Mouse (Mus musculus) right cerebral cortex, postnatal 10 days (tissue): ENCODE measurements around the gene Lca5l.
A peak's percentile ranks its signal among the peaks of the same experiment; 100 is the strongest.

Experiments
- DNase-seq, 2 experiments: peaks; one replicate each; pipeline ENCODE4 v3.0.0; 2021; ENCODE audit warnings: low spot score in 2 of 2

Lca5l gene

DNA sequence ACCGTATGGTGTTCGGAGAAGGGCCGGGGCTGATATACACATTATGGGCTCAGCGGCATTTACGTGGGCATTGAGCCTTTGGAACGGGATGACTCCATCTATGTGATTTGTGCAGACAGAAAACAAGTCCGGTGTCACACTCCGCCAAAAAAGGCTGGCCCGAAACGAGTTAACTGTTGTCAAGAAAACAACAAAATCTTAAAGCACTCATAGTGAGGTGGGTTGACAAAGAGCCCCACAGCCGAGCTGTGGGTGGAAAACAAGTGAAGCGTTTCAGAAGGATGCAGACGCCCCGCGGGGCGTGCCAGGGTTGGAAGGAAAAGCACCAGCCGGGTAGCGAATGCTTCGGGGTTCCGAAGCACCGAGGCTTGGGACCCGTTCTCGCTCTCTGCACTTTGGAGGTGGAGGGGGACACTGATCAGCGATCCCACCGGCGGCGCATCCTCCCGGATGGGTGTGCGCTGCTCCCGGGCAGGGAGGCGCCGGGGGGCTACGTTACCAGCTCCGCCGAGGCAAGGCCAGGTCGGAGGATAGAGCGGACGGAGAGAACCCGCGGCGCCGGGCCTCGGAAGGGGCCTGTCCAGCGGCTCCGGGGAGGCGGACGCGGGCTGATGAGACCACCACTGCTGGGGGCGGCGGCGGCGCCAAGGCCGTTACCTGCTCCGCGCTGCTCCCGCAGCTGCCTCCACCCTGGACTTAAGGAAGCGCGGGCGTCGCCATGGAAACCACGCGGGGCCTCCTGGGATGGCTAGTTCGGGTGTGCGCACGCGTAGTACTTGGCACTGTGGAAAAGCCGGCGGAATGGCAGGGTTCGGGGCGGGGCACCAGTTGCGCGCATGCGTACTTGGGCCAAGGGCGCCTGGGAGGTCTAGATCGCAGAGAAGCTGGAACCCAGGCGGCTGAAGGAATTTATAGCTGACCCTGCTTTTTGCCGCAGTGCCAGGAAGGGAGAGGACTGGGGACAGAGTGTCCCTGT lies at the start of gene Lca5l:
Gene Lca5l, minus strand, starts transcription at position 741 of the 976 bp plus-strand sequence.
- peak; percentile 99 to 100 for DNase-seq

DNA sequence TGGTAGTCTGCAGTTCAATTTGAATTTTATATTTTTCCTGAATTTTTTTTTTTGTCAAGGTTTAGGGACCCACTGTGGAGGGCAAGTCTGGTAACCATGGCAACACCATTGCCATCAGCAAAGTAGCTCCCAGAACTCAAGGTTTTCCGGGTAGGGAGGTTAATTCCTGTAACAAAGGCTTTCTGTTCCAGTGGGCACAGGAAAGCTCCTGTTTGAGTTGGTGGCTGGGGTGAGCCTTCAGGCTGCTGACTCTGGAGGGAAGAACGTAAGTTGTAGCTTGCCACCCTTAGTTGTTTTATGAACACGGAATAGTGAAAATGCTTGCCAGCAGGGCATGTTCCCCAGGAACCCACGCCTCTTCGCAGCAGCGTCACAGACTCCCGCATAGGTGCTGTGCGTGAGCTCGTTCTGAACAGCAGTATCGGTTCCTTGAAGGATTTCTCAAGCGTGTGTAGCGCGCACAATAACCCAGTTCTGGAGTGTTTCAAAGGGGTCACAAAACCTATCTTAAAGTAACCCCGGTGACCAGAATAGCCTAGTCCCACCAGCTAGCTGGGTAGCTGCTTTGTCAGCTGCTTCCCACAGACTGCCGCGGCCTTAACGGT lies 43.4 kb upstream of the Lca5l start, which contains the start of gene B3galt5:
Gene B3galt5, plus strand, starts transcription at position 436 of the 605 bp plus-strand sequence.
- DNase-seq = peak; percentile 37 to 38

DNA sequence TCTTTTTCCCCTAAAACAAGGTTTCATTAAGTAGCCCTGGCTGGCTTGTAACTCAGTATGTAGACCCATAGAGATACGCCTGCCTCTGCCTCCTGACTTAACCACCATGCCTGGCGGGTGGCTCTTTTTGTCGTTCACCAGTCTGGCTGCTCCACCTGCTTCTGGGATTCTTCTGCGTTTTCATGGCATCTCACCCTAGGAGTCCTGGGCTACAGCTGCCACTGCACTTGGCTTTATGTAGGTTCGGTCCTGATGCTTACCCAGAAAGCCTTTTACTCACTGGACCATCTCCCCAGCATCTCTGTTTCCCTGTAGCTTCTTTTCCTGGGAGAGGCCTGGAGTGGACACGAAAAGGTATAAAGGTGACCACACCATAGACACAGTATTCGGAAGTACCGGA lies 41.9 kb upstream of the Lca5l start:
- peak in 1 of 2 experiments; percentile 11 for DNase-seq

DNA sequence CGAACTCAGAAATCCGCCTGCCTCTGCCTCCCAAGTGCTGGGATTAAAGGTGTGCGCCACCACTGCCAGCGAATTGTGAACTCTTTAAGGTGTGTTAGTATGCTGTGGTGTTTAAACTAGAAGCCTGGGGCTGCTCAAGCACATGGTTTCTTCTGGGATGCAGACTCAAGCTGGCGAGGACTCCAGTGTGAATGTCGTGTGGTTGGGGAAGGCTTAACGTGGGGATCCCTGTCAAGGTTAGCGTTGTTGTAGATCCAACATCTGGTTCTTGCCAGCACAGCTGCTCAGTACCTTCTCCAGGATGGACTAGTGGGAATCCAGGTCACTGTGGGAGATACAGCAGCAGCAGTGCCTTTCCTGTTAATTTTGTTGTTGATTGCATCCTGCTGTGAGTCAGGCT lies 39.9 kb upstream of the Lca5l start:
- DNase-seq = peak in 1 of 2 experiments; percentile 14

DNA sequence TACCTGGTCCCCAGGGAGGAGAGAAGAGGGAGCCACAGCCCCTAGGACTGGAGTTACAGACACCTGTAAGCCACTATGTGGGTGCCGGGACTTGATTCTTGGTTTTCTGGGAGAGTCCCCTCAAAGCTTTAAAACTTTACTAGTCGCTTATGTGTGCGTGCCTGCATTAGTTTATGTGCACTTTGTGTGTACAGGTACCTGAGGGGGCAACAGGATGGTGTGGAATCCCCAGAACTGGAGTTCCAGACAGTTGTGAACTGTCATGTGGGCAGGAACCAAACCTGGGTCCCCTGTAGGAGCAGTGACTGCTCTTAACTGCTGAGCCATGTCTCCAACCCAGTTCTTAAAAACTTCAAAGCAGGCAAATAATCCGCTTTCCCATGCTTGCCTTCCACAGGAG lies 39.2 kb upstream of the Lca5l start:
- peak in 1 of 2 experiments; percentile 10 for DNase-seq

DNA sequence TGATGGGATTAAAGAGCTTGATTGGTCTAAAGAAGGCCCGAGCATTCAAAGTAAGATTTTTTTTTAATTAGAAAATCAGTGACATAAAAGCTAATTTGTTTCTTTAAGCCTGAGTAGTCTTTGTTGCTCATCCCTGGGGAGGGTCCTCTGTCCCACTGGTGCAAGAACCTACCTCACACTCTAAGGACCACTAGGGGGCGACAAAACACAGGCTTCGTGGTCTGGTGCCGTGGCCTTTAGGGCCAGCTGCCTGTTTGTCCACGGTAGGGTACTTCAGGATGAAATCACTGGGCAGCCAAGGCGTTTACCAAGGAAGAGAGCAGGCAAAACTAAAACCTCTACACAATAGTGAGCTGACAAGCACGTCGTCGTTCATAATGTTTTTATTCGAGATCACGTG lies 38.3 kb upstream of the Lca5l start:
- DNase-seq = peak; percentile 71 to 81

DNA sequence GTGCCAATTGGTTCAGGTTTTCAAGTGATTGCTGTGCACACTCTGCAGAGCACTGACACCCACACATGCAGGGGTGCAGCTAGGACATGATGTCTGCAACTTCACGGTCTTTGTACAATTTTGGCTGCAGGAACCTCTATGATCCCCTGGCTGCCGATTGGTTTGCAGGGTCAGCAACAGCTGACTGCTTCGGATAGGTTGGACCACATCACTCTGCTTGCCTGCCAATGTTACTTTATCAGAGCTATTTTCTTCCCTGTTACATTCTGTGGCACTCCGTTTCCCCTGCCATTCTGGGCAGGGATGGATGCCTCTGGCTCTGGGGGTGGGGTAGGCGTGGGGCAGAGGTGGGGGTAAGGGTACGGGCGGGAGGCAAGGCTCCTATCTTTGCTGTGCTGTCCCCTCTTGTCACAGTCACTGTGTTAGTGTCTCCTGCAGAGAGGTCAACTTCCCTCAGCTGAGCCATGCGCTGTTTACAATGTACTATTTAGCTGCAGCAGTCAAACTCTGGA lies 37.0 kb upstream of the Lca5l start:
- peak in 1 of 2 experiments; percentile 29 for DNase-seq

DNA sequence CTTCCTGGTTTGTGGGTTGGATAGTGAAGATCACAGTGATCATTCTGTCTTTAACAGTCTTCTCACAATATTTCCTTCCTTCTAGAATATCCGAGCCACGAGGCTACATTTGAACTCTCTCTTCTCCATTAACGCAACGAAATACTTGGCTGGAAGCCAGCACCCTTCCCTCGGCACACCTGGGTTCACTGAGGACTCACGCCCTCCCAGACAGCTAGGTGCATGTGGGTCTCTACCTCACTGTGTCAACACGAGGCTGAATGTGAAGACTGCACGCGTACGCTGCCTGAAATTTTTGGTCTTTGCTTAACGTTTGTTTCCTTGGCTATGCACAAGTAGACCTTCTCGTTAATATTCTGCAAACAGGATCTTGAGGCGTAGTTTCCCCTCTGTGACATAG lies 36.4 kb upstream of the Lca5l start:
- peak in 1 of 2 experiments; percentile 27 for DNase-seq

DNA sequence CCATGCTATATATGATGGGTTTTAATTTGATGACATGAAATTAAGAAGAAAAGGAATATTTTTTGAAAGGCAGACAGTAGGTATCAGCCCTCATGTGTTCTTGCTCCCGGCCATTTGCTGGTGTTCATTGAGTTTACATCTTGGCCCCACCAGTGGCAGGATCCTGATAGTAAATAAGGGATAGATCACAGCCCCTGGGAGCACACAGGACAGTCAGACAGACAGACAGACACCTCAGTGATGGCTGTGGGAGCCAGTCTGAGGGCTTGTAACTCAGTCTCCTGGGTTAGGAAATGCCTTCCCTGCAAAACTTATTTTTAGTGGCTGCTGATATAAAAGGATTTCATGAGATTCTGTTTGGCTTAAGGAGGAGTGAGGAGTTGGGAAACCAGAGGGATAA lies 30.4 kb upstream of the Lca5l start:
- no peak for DNase-seq

DNA sequence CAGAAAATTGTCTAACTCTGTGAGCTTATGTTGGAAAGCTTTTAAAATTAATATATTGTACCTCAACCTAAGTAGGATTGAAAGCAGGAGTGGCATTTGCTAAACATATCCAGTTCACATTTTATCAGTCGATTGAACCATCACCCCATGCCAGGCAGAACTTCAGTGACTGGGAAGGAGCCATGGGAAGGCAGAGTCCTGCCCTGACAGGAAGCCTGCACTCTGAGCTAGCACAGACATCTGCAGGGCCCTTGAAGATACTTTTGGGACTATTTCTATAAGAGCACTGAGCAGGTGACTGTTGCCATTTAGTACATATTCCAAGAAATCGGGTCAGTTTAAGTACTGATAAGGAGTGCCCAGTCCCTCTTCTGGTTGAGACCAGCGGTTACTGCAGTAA lies 29.9 kb upstream of the Lca5l start:
- DNase-seq = no peak

DNA sequence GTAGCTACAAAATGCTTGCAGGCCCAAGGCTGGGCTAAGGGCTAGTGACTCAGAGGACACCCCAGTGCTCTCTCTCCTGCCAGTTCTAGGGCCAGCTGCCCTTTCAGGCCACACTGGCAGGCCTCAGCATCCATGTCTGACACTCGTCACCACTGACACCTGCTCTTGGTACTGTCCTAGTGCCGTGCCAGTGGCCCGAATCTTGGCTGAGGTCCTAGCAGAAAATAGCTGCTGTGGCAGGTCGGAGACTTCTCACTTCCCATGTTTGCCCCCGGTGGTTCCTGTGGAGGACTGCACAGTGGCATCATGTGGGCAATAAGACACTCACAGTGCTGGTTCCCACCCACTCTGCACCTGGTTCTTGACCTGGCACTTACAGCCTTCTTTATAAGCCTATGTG lies 29.4 kb upstream of the Lca5l start:
- no peak for DNase-seq

DNA sequence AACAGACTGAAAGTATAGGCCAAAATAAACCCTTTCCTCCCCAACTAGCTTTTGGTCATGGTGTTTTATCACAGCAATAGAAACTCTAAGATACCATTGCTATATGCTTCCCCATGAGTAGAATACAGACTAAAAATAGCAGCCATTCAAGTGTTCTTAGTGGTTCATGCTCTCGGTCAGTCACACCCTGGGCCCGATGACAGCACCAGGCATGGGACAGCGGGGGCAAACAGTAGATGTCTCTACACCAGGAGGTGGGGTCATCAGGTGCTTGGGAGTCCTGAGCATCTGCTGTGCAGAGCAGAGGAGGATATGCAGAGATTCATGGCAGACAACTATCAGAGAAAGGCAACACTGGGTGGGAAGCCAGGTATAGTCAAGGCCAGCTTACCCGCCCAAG lies 21.0 kb upstream of the Lca5l start:
- DNase-seq = no peak

DNA sequence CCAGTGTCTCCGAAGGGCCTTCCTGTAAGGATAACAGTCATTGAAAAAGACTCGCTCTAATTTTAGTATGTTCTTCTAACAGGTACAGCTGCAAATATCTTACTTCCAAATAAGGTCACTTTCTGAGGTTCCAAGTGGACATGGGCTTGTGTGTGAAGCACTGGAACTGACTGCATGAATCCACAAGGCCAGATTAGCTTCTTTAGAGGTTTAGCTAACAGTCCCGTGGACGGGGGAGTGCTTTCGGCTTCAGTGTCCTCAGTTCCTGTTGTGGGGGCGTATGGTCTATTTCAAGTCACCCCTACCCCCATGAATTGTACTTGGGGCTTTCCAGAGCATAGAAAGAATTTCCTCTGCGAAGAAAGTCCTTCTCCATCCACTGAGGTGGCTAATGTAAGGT lies 18.8 kb upstream of the Lca5l start:
- no peak for DNase-seq

DNA sequence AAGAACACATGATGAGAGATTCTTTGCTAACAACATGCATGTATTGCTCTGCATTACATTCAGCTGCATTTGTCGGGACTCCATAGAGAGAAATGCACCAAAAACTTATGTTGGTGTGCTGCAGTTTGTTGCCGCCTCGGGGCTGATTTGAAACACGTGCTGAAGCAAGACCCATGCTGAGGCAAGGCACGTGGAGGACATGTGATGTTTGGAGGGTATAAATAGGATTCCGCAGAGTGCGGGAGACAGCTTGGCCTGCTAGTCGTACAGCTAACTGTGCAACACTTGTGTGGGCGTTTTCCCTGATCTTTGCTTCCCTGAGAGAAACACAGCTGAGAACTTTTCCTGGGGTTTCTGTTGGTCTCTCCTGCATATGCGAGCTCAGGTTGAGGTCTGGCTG lies 17.7 kb upstream of the Lca5l start:
- DNase-seq = peak; percentile 33 to 53

DNA sequence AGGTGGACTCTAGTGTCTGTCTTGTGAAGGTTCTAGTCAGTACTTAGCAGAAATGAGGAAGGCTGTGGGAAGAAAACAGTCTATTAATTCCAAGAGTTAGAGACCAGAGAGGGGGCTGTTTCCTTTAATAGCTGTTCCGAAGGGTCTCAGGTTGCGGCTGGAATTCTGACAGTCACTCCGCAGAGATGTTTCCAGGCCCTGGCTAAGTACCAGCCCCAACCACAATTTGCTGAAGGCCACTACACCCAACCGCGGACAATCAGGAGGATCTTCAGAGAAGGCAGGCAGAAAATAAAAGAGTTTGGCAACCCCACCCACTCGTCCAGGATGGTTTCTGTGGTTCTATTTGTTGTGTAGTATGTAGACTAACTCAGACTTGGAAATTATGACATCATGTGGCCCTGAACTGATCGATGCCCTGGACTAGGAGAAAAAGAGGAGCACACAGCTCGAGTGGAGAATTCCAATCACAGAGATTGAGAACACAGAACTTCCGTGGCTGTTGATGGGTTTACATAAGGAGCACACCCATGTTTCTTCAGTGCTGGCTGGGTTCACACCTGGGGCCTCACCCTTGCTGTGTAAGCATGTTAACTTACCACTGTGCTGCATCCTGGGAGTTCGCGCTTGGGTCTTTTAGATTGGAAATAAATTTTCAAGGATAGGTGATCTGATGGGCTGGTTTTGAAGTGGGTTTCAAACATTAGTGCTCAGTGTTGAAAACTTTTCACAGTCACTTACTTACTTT lies 9.6 kb upstream of the Lca5l start:
- no peak for DNase-seq

DNA sequence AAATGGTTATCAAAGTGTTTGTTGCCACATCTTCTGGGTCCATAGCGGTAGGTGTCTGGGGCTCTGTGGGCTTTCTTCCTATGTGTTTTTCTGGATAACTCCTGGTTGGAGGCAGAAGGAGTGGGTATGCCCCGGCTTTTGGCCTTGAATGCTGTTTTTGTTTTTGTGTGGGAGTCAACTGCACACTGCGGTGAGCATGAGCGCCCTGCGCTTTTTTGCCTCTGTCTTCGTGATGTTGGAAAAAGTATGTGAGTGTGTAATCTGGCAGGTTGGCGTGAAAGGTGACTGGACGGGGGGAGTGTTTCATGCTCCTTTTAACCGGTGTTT lies 8.6 kb upstream of the Lca5l start:
- no peak for DNase-seq

DNA sequence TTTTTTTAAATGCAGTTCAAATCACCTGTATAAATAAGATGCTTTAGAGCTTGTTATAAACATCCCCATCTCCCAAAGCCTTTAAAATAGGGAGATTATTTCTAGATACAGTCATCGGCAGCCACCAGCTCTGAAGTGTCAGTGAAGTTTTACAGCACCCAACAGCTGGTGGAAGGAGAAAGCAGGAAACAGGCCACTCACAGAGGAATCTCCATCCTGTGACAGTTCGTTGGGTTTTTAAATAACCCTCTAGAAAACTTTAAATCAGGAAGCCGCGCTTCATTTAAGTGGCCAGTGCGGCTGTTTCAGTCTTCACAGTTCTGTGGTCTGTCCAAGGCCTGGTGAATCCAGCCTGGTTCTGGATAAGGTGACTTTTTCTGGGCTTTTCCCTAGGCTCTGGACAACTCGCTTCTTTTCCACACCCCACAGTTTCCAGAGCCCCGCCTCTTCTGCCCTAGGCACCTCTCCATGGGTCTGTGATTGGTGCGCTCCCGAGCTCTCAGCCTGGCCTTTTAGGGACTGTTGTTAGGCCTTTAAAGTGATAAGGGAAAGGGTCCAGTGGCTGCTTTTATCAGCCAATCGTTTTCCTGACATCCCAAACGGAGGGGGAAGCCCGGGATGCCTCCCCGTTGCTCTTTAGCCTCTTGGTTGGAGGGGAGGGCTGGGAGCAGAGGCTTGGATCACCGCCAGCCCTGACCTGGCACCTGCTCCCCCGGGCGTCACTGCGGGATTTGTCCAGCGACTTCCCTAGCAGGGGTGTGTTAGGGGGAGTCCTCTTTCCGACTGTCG lies 8.0 kb upstream of the Lca5l start, which contains the start of gene Sh3bgr:
Gene Sh3bgr, plus strand, starts transcription at position 538 of the 789 bp plus-strand sequence.
- peak in 1 of 2 experiments; percentile 41 for DNase-seq

DNA sequence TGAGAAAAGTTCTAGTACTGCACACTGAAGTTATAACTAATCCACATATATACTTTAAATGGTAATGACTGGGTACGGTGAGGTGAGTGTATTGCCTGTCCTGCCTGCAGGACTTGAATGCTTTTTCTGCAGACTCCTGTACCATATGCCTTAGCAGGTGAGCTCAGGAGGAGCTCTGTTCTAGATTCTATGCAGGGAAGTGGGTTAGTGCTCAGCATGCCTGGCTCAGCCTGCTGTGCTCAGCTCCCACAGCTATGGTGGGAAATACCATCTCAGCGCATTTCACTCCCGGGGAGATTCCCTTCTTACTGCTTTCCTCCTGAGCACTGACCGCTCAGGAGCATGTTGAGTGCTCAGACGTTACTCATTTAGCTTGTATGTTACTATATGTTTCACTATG lies 4.5 kb downstream of the Lca5l start:
- no peak for DNase-seq

DNA sequence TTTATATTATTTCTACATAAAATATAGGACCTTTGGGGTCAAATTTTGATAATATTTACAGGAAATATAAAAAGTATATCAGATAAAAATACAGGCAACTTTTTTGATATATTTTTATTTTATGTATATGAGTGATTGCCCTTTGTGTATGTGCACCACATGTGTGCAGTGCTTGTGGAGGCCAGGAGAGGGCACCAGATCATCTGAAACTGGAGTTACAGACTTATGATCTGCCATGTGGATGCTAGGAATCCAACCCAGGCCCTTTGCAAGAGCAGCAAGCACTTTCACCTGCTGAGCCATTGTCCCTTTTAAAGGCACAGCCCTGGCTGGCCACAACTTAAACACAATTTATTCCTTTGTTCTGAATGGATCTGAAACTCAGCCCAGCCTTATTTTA lies 12.9 kb downstream of the Lca5l start:
- no peak for DNase-seq

DNA sequence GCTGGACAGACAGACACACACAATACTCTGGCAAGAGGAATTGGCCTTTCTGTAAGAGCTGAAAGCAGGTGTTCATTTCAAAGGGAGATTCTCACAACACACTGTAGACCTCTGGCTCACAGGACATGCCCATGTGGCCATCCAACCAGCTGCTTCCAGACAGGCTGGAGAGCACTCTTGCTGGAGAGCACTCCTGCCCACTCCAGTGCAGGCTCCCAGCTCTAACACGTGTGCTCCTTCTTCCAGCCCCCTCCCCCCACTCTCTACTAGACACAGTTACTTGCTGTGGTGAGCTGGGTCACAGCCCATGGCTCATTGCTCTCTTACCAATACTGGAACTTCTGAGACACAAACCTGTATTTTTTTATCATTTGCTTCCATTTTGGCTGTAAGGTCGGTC lies 16.7 kb downstream of the Lca5l start:
- DNase-seq = no peak

DNA sequence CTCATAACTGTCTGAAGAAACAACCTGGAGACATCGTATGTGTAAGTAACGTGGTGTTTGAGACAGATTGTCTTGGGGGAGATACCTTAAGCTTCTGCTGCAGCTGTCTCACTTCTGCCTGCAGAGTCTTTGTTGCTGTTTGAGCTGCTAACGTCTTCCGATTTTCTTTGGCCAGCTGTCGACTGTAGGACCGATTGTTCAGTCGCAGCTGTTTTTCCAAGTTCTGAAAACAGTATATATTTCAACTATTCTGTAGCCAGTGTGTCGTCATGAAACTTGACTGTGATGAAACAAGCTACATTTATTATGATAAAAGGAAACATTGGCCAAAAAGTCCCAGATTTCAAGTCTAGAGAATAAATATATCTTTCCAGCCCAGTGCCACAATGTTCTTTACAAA lies 18.4 kb downstream of the Lca5l start:
- no peak for DNase-seq
